Mouse (Mus musculus) heart, embryonic 16.5 days (tissue): ENCODE data around the gene Rbm47. TPM values are rescaled to one million over a fixed set of nuclear protein-coding genes. Genes with fewer than 3 reads are reported as not detected.

Experiments
- ATAC-seq: fragments of 200-750 bp; cut with Nextera tagmentation; replicated peaks from 2 replicates; pipeline ENCODE4 v1.8.0; 2017; ENCODE audit warnings: moderate number of reproducible peaks; ENCODE audit not compliant: insufficient read depth, low FRiP score; ENCODE audit errors: extremely low read depth
- H3K27ac ChIP-seq: fragments of 300-500 bp; sonication (generic); 2 replicates; pipeline ENCODE4 v1.5.1; 2014; ENCODE audit warnings: mild to moderate bottlenecking, low read length, control low read depth, moderate library complexity
- H3K27me3 ChIP-seq: fragments of 300-500 bp; sonication (generic); 2 replicates; pipeline ENCODE4 v1.6.1; 2014; ENCODE audit warnings: low read length, mixed read lengths; ENCODE audit not compliant: control insufficient read depth, insufficient read depth
- H3K36me3 ChIP-seq: fragments of 300-500 bp; sonication (generic); 2 replicates; pipeline ENCODE4 v1.6.1; 2014; ENCODE audit not compliant: control insufficient read depth, insufficient read depth
- H3K4me1 ChIP-seq: fragments of 300-500 bp; sonication (generic); 2 replicates; pipeline ENCODE4 v1.6.1; 2014; ENCODE audit warnings: low read length, mixed read lengths; ENCODE audit not compliant: control insufficient read depth, insufficient read depth
- H3K4me2 ChIP-seq: fragments of 300-500 bp; sonication (generic); 2 replicates; pipeline ENCODE4 v1.6.1; 2014; ENCODE audit warnings: low read depth, mild to moderate bottlenecking, control low read depth, low read length
- H3K4me3 ChIP-seq: fragments of 300-500 bp; sonication (generic); 2 replicates; pipeline ENCODE4 v1.5.1; 2014; ENCODE audit warnings: mild to moderate bottlenecking, control low read depth, low read length
- H3K9ac ChIP-seq: fragments of 300-500 bp; sonication (generic); 2 replicates; pipeline ENCODE4 v1.6.1; 2014; ENCODE audit warnings: low read length, control low read depth
- H3K9me3 ChIP-seq: fragments of 300-500 bp; sonication (generic); replicated peaks from 2 replicates; pipeline ENCODE4 v1.6.1; 2016; ENCODE audit warnings: low read length; ENCODE audit not compliant: control insufficient read depth
- WGBS: fragments of 180-500 bp; shearing (Covaris S2); extraction: QIAGEN DNeasy Blood & Tissue Kit; methylation state at CpG from one replicate; pipeline ENCODE4 v1.1.7; 2014; 5-methylcytosine and 5-hydroxymethylcytosine counted together
- polyA plus RNA-seq: library from polyadenylated mRNA; unstranded; fragments of >200 nt; fragmentation: Nextera tagmentation; extraction: Ambion mirVana; gene quantifications from 2 replicates; pipeline ENCODE4 v1.2.1, GENCODE M21; 2015

Rbm47 gene
- polyA plus RNA-seq, 1 experiment from 2014 or later, result 6.0 TPM

DNA sequence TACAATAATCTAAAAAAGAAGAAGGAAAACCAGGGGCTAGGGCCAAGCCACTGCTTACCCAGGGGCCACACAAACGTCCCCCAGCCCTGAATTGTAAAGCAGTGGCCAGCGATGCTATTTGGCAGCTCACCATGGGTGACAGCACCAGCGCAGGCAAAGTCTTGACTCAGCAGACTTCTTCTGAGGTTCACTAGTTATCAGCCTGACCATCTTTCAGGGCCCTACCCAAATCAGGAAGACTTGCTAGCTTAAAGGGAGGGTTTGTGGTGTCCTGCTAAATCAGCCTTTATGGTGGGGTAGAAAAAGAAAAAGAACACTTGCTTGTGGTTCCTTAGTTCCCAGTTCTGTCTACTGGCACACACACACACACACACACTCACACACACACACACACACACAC lies 67.6 kb downstream of the Rbm47 start:
- ATAC-seq, result no peak

DNA sequence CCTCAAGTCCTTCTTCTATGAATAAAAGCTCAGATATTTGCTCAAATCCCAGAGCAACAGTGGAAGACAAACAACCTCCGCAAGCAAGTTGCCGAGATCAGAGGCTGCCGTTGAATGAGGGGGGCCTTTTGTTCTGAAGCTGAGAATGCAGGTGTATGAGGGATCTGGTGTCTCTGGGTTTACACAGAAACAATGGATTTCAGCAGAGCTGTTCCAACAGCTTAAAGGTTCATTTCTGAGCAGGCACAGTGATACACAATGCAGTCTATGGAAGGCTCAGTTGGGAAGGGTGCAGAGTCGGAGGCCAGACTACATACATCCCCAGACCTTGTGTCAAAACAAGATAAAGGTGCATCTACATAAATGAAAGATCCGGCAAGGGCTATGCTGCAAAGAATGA lies 69.5 kb downstream of the Rbm47 start:
- no peak overlapping the region for H3K4me2 ChIP-seq
- H3K4me3 ChIP-seq, result no peak overlapping the region
- 68% methylated on average over 5 of the region's 5 CpGs for WGBS
- no peak for ATAC-seq
- no peaks in the 10 kb centered on the region for H3K4me1 ChIP-seq
- H3K9ac ChIP-seq, result no peak overlapping the region
- H3K27ac ChIP-seq, result no peak overlapping the region
- no peaks in the 10 kb centered on the region for H3K27me3 ChIP-seq
- H3K9me3 ChIP-seq, result no peaks in the 10 kb centered on the region
- no peaks in the 10 kb centered on the region for H3K36me3 ChIP-seq

More for the DNA sequence above, 67.6 kb downstream of the Rbm47 start:
- Histone ChIP-seq H3K36me3 (no peaks in the 10 kb centered on the region), H3K9ac (no peak overlapping the region), H3K27ac (no peak overlapping the region), H3K4me3 (no peak overlapping the region), H3K27me3 (no peaks in the 10 kb centered on the region), H3K9me3 (no peaks in the 10 kb centered on the region), H3K4me2 (no peak overlapping the region), H3K4me1 (no peaks in the 10 kb centered on the region)
- 67% methylated on average over 3 of the region's 3 CpGs for WGBS

DNA sequence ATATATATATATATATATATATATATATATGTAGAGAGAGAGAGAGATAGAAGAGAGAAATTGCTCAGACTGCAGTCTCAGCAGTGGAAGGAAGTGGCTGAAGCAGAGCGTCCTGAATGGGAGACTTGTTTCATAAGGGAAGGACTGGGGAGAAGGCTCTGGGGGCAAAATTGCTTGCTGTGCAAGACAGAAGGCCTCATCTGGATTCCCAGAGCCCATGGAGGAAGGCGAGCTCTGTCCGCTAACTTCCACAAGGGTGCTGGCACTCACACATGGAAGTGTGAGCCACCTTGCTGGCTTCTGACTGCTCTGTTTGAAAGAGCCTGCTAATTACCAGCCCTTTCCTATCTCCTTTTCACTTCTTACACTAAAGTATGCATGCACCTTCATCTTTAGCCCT lies 70.1 kb downstream of the Rbm47 start:
- Histone ChIP-seq H3K4me1 (no peaks in the 10 kb centered on the region), H3K27me3 (no peaks in the 10 kb centered on the region), H3K4me2 (no peak overlapping the region), H3K27ac (no peak overlapping the region), H3K36me3 (no peaks in the 10 kb centered on the region), H3K4me3 (no peak overlapping the region), H3K9me3 (no peaks in the 10 kb centered on the region), H3K9ac (no peak overlapping the region)
- no peak for ATAC-seq
- WGBS, result 85% methylated on average over 3 of the region's 3 CpGs

DNA sequence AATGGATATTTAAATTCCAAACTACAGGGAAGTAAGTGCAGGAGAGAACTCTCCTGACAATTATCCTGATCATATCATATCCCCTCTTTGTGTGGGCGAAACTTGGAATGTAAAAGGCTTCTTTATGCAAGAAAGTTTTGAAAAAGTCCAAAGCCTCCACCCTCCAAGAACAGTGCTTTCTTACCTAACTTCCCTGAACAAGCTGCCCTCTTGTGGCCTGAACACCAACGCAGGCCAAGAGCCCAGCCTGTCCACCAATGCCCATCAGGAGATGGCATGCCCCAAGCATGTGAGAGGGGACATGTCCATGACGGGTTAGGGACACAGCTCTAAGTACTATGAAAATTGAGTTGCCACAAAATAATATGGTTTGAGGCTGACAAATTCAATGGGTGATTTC lies 71.3 kb downstream of the Rbm47 start:
- no peaks in the 10 kb centered on the region for H3K4me1 ChIP-seq
- ATAC-seq, result no peak
- WGBS, result 53% methylated on average over 3 of the region's 3 CpGs

DNA sequence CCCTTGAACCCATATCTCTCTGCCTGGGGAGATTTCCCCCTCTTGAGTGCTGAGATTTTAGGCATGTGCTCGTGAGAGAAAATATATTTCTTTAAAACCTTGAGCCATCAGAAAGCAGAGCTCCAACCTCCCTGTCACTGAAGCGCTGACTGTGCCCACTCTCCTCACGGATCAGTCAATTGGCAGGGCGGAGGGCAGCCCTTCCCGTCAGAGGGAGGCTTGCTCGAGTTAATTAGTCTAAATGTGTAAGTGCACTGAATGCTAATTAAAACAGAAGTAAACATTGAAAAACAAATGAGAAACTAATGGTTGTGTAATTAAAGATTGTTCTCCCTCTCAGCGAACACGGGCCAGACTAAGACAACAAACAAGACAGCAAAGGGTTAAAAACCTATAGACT lies 72.6 kb downstream of the Rbm47 start:
- Histone ChIP-seq H3K9me3 (no peaks in the 10 kb centered on the region), H3K4me1 (no peaks in the 10 kb centered on the region)
- 81% methylated on average over 8 of the region's 8 CpGs for WGBS

More for the DNA sequence above, 71.3 kb downstream of the Rbm47 start:
- Histone ChIP-seq H3K27me3 (no peaks in the 10 kb centered on the region), H3K9ac (no peak overlapping the region), H3K4me3 (no peak overlapping the region), H3K9me3 (no peaks in the 10 kb centered on the region), H3K27ac (no peak overlapping the region), H3K4me2 (no peak overlapping the region), H3K36me3 (no peaks in the 10 kb centered on the region)

DNA sequence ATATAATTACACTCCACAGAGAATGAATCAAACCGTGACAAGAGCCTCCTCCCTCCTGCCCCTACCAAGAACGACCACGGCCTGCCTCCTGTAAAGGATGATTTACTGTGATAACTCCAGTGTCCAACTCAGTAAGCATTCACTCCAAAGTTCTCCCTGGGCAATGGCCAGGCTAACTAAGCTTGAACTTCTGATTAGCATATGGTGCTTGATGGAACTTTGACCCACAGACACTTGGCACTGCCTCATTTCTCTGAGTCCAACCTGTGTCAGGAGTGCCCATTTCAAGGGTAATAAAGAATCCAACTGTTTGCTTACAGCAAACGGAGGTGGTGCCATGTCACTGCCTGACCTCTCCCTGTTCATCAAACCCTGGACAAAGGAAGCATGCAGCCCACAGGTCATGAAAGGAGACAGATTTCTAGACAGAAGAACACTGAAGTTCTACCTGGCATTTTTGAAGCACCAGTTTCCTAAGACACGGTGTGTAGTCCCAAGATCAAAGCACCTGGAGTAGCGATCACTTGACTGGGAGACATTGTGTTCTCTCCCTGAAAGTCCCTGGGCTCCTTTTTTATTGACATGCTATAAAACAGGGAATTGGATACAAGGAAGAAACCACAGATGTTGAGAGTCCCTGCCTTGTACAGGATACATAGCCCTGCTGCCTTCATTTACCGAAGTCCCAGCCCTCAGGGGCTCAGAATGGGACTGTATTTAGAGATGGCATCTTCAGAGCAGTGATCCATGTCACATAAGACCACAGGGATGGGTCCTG lies 74.6 kb downstream of the Rbm47 start:
- no peaks in the 10 kb centered on the region for H3K36me3 ChIP-seq
- 76% methylated on average over 7 of the region's 7 CpGs for WGBS
- ATAC-seq, result no peak
- H3K27me3 ChIP-seq, result no peaks in the 10 kb centered on the region
- no peak overlapping the region for H3K9ac ChIP-seq
- H3K4me2 ChIP-seq, result no peak overlapping the region
- H3K27ac ChIP-seq, result no peak overlapping the region
- H3K4me1 ChIP-seq, result no peaks in the 10 kb centered on the region
- H3K4me3 ChIP-seq, result no peak overlapping the region
- no peaks in the 10 kb centered on the region for H3K9me3 ChIP-seq

More for the DNA sequence above, 72.6 kb downstream of the Rbm47 start:
- no peak overlapping the region for H3K4me2 ChIP-seq
- no peak overlapping the region for H3K9ac ChIP-seq
- H3K27me3 ChIP-seq, result no peaks in the 10 kb centered on the region
- no peak overlapping the region for H3K27ac ChIP-seq
- H3K36me3 ChIP-seq, result no peaks in the 10 kb centered on the region
- no peak for ATAC-seq
- H3K4me3 ChIP-seq, result no peak overlapping the region

DNA sequence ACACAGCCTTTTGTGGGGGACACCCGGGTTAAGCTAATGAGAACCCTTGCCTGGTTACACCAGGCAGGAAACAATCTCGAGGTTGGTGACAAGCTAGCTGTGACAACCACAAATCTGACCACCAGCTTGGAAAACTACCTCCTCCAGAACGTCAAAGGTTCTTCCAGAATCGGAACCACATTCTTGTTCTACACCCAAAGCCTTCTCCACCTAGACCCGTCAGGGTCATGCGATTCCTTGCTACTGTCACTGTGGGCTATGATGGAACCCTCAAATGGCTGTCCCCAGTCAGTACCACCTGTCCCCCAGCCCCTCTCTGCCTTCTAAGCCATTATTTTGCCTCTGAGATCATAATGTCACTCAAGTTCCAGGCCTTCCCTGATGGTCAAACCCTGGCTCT lies 76.8 kb downstream of the Rbm47 start:
- 81% methylated on average over 6 of the region's 6 CpGs for WGBS
- Histone ChIP-seq H3K9me3 (no peaks in the 10 kb centered on the region), H3K9ac (no peak overlapping the region), H3K4me1 (no peaks in the 10 kb centered on the region), H3K4me3 (no peak overlapping the region), H3K27ac (no peak overlapping the region), H3K4me2 (no peak overlapping the region), H3K27me3 (no peaks in the 10 kb centered on the region), H3K36me3 (no peaks in the 10 kb centered on the region)
- ATAC-seq, result no peak

DNA sequence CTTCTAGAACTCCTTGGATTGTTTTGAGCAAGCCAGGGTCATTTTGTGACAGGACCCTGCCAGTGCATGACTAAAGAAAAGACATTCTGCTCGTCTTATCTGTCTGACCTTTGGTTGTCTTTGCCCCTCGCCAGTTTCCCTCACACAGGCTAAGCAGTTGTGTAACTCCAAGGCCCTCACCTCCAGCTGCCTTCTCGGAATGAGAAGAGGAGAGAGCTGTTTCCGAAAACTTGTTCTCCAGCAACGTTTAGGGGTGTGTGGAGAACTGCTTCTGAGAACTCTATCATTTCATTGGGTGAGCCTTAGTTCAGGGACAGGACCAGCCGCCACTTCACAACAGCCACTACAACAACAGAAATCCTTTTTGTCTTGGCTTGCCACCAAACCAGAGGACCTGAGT lies 77.8 kb downstream of the Rbm47 start:
- no peaks in the 10 kb centered on the region for H3K9me3 ChIP-seq
- H3K27me3 ChIP-seq, result no peaks in the 10 kb centered on the region
- H3K4me1 ChIP-seq, result no peaks in the 10 kb centered on the region
- 50% methylated on average over 6 of the region's 6 CpGs for WGBS
- no peak for ATAC-seq
- H3K27ac ChIP-seq, result no peak overlapping the region
- H3K4me2 ChIP-seq, result no peak overlapping the region
- H3K36me3 ChIP-seq, result no peaks in the 10 kb centered on the region
- H3K4me3 ChIP-seq, result no peak overlapping the region
- H3K9ac ChIP-seq, result no peak overlapping the region

DNA sequence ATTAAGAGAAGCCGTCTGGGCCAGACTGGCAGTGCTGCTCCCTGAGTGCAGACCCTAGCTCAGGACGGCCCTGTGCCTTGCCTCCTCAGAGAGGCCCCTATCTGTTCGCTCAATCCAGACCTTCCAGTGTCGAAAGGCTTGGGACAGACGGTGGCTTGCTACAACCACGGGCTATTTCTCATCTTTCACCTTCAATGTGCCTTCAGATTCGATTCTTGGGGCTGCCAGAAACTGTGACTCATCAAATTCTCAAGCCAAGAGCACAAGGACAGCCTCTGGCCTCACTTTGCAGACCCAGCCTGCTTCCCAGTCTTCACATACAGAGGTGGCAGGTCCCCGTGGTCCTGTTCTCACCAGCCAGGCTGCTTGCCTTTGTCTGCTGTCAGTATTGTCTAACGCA lies 82.9 kb downstream of the Rbm47 start:
- H3K9ac ChIP-seq, result no peak overlapping the region
- 26% methylated on average over 9 of the region's 9 CpGs for WGBS
- no peak overlapping the region for H3K27ac ChIP-seq
- no peaks in the 10 kb centered on the region for H3K9me3 ChIP-seq
- ATAC-seq, result no peak
- no peak overlapping the region for H3K4me3 ChIP-seq
- H3K36me3 ChIP-seq, result no peaks in the 10 kb centered on the region
- H3K4me2 ChIP-seq, result no peak overlapping the region
- no peaks in the 10 kb centered on the region for H3K4me1 ChIP-seq
- H3K27me3 ChIP-seq, result no peaks in the 10 kb centered on the region
